Mouse (Mus musculus) yolk sac, embryonic 10.5 days (tissue): ENCODE measurements around the gene Epha2.

ENCODE experiments used
- DNase-seq: peaks from one replicate; pipeline ENCODE4 v3.0.0-alpha.2; 2017; ENCODE audit warnings: low spot score

The Epha2 gene

GRCm38 (mm10) chr4:141329968-141330367 lies 28.9 kb downstream of the Epha2 start:
- DNase-seq = no peak

- DNase-seq = no peak
Measured at GRCm38 (mm10) chr4:141331446-141331845, 30.4 kb downstream of the Epha2 start.

GRCm38 (mm10) chr4:141332258-141332657 lies 31.2 kb downstream of the Epha2 start:
- DNase-seq = no peak

- peak; percentile 43 for DNase-seq
Measured at GRCm38 (mm10) chr4:141334695-141335094, 33.7 kb downstream of the Epha2 start.

GRCm38 (mm10) chr4:141335263-141335796 lies 34.3 kb downstream of the Epha2 start:
- peak; percentile 70 for DNase-seq

GRCm38 (mm10) chr4:141336196-141336595 lies 35.2 kb downstream of the Epha2 start:
- DNase-seq = no peak

GRCm38 (mm10) chr4:141337986-141338385 lies 36.9 kb downstream of the Epha2 start:
- peak; percentile 72 for DNase-seq

- DNase-seq = peak; percentile 32
Measured at GRCm38 (mm10) chr4:141338853-141339252, 37.8 kb downstream of the Epha2 start.

GRCm38 (mm10) chr4:141341477-141341876 lies 40.4 kb downstream of the Epha2 start:
- no peak for DNase-seq

- DNase-seq = no peak
Measured at GRCm38 (mm10) chr4:141343515-141343914, 42.5 kb downstream of the Epha2 start.

GRCm38 (mm10) chr4:141345219-141345618 lies 44.2 kb downstream of the Epha2 start:
- DNase-seq = no peak

- DNase-seq = peak; percentile 76
Measured at GRCm38 (mm10) chr4:141347365-141347797, 46.3 kb downstream of the Epha2 start.

- no peak for DNase-seq
Measured at GRCm38 (mm10) chr4:141348616-141349015, 47.6 kb downstream of the Epha2 start.

- DNase-seq = no peak
Measured at GRCm38 (mm10) chr4:141350015-141350414, 49.0 kb downstream of the Epha2 start.

- DNase-seq = no peak
Measured at GRCm38 (mm10) chr4:141351972-141352371, 50.9 kb downstream of the Epha2 start.

- DNase-seq = no peak
Measured at GRCm38 (mm10) chr4:141352986-141353385, 51.9 kb downstream of the Epha2 start.

- DNase-seq = no peak
Measured at GRCm38 (mm10) chr4:141353868-141354267, 52.8 kb downstream of the Epha2 start.

GRCm38 (mm10) chr4:141357811-141358210 lies 56.8 kb downstream of the Epha2 start:
- DNase-seq = no peak

- no peak for DNase-seq
Measured at GRCm38 (mm10) chr4:141359222-141359621, 58.2 kb downstream of the Epha2 start.

- DNase-seq = no peak
Measured at GRCm38 (mm10) chr4:141360846-141361245, 59.8 kb downstream of the Epha2 start.

GRCm38 (mm10) chr4:141362937-141363548 lies 62.0 kb downstream of the Epha2 start:
- peak; percentile 78 for DNase-seq

- DNase-seq = no peak
Measured at GRCm38 (mm10) chr4:141365126-141365525, 64.1 kb downstream of the Epha2 start.

GRCm38 (mm10) chr4:141365876-141366275 lies 64.8 kb downstream of the Epha2 start:
- DNase-seq = no peak
